Mouse (Mus musculus) erythroblast, embryonic 14.5 days (primary cell): ENCODE data around the gene Gabra6. TPM values are rescaled to one million over a fixed set of nuclear protein-coding genes. Genes with fewer than 3 reads are reported as not detected.

ENCODE experiments used
- H3K27me3 ChIP-seq: 2 replicates; pipeline ENCODE4 v1.6.1; 2012; ENCODE audit warnings: inconsistent platforms; ENCODE audit not compliant: control insufficient read depth
- H3K36me3 ChIP-seq: 2 replicates; pipeline ENCODE4 v1.6.1; 2012; ENCODE audit warnings: mild to moderate bottlenecking, inconsistent platforms; ENCODE audit not compliant: control insufficient read depth
- H3K4me1 ChIP-seq: 2 replicates; pipeline ENCODE4 v1.6.1; 2012; ENCODE audit warnings: inconsistent platforms; ENCODE audit not compliant: control insufficient read depth
- H3K4me3 ChIP-seq: replicated peaks from 2 replicates; pipeline ENCODE3; 2012; ENCODE audit warnings: moderate library complexity, mild to moderate bottlenecking, inconsistent platforms
- H3K9me3 ChIP-seq: 2 replicates; pipeline ENCODE4 v1.6.1; 2012; ENCODE audit warnings: low read length, inconsistent platforms, mixed read lengths; ENCODE audit not compliant: control insufficient read depth
- GATA1 ChIP-seq: IDR thresholded peaks from 2 replicates; pipeline ENCODE4 v1.6.1; 2012; ENCODE audit warnings: low read length, inconsistent platforms, mixed read lengths
- TAL1 ChIP-seq: IDR thresholded peaks from 3 replicates; pipeline ENCODE4 v1.6.1; 2012; ENCODE audit warnings: low read length, inconsistent platforms, mixed read lengths
- polyA plus RNA-seq: library from polyadenylated mRNA; stranded (reverse); fragments of >175 nt; gene quantifications from 2 replicates; pipeline ENCODE4 v1.2.3, GENCODE M21; 2012

Gabra6 gene
- polyA plus RNA-seq: not detected in 2 replicates

- Histone ChIP-seq H3K4me3 (no peak within 1 kb of the TSS), H3K36me3 (no peaks in the 10 kb centered on the region), H3K27me3 (no peaks in the 10 kb centered on the region), H3K4me1 (no peaks in the 10 kb centered on the region), H3K9me3 (no peaks in the 10 kb centered on the region)
- TF ChIP-seq TAL1 (no peak), GATA1 (no peak)
Observed at GRCm38 (mm10) chr11:42320882-42321281, at the start of gene Gabra6. TSS of gene Gabra6 (minus strand) at chr11:42321072.

- H3K27me3 ChIP-seq: no peaks in the 10 kb centered on the region
- no peaks in the 10 kb centered on the region for H3K4me1 ChIP-seq
- no peaks in the 10 kb centered on the region for H3K9me3 ChIP-seq
- H3K36me3 ChIP-seq: no peaks in the 10 kb centered on the region
- H3K4me3 ChIP-seq: no peak overlapping the region
- TF ChIP-seq GATA1 (no peak), TAL1 (no peak)
Observed at GRCm38 (mm10) chr11:42365544-42365943, 44.7 kb upstream of the Gabra6 start.

- H3K4me3 ChIP-seq: no peak overlapping the region
- no peaks in the 10 kb centered on the region for H3K4me1 ChIP-seq
- TF ChIP-seq GATA1: no peak
- no peak for TF ChIP-seq TAL1
- no peaks in the 10 kb centered on the region for H3K9me3 ChIP-seq
- no peaks in the 10 kb centered on the region for H3K27me3 ChIP-seq
- H3K36me3 ChIP-seq: no peaks in the 10 kb centered on the region
Observed at GRCm38 (mm10) chr11:42332121-42332520, 11.2 kb upstream of the Gabra6 start.

DNA sequence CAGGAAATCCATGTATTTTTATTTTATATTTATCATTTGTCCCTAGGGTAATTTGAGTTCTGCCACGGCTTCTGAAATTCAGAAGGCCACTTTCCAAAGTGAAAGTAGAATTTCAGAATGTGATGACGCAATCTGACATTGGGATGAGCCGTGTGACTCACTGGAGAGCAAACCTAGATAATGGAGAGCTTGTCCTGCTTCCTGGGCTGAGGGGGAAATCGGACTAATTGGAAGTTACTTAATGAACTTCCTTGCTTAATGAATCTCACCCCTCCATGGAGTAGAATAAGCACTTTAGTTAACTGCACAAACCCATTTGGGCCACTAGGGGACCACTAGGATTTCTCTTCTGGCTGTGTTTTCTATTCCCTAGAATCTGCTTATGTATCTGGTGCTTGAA is 5.4 kb upstream of the Gabra6 start:
- no peak for TF ChIP-seq GATA1
- TF ChIP-seq TAL1: no peak
- H3K4me3 ChIP-seq: no peak overlapping the region
- H3K9me3 ChIP-seq: no peaks in the 10 kb centered on the region
- H3K27me3 ChIP-seq: no peaks in the 10 kb centered on the region
- H3K36me3 ChIP-seq: no peaks in the 10 kb centered on the region
- no peaks in the 10 kb centered on the region for H3K4me1 ChIP-seq

DNA sequence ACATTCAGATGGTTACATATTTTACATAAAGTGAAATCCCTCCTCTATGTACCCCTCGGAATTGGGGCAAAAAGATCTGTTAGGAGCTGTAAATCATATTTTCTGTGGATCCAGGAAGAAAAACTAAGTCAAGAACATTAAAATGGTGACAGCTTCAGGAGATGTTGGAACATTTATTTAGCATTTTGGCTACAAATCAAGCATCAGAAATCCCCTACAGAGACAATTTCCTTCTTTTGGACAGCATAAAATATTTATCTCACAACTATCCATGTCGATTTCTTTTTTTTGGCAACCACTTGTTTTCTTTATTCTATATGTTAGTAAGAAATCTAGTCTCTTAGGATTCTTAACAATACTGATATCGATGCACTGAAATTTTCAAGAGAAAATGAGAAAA is 688 bp upstream of the Gabra6 start:
- no peak overlapping the region for H3K4me3 ChIP-seq
- no peak for TF ChIP-seq GATA1
- TF ChIP-seq TAL1: no peak
- H3K36me3 ChIP-seq: no peaks in the 10 kb centered on the region
- H3K27me3 ChIP-seq: no peaks in the 10 kb centered on the region
- no peaks in the 10 kb centered on the region for H3K4me1 ChIP-seq
- H3K9me3 ChIP-seq: no peaks in the 10 kb centered on the region

DNA sequence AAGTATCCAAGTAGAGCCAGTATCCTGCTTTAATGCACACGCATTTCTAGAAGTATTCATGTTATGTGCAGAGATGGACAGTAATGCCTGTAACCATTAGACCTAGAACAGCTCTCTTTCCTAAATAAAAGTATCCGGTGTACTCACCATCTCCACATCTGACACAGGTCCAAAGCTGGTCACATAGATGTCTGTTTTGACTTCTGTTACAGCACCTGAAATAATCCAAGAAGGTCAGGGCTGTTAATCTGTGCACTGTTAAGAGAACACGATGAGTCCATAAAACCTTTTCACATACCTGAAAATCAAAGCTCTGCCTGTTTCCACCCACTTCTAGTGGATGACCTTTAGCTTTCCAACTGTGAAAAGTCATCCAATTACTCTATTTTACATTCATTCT is 1.4 kb downstream of the Gabra6 start:
- TF ChIP-seq TAL1: no peak
- TF ChIP-seq GATA1: no peak
- H3K27me3 ChIP-seq: no peaks in the 10 kb centered on the region
- H3K4me3 ChIP-seq: no peak overlapping the region

GRCm38 (mm10) chr11:42319101-42319500 is 1.8 kb downstream of the Gabra6 start:
- no peak for TF ChIP-seq TAL1
- TF ChIP-seq GATA1: no peak

More for the DNA sequence above, 1.4 kb downstream of the Gabra6 start:
- Histone ChIP-seq H3K4me1 (no peaks in the 10 kb centered on the region), H3K36me3 (no peaks in the 10 kb centered on the region), H3K9me3 (no peaks in the 10 kb centered on the region; the same call in 1 of the 2 replicates)

DNA sequence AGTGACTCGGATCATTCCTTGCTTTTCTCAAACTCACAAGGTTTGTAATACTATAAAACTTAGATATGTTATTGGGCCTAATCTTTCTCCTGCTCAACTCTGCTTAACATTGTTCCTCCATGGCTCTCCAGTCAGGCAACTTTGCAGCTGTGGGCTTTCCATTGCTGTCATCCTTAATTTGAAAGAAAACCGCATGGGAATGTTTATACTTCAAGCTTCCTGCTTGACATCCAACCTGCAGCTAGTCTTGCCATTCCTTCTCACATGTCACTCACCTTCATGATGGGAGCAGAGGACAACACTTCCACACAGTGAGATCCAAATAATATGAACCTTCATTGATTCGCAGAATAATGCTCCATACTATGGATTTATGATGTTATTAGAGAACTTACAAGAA is 2.9 kb downstream of the Gabra6 start:
- TF ChIP-seq TAL1: no peak
- H3K9me3 ChIP-seq: no peaks in the 10 kb centered on the region; the same call in 1 of the 2 replicates
- no peaks in the 10 kb centered on the region for H3K27me3 ChIP-seq
- H3K4me3 ChIP-seq: no peak overlapping the region
- H3K36me3 ChIP-seq: no peaks in the 10 kb centered on the region
- no peaks in the 10 kb centered on the region for H3K4me1 ChIP-seq

More at GRCm38 (mm10) chr11:42319101-42319500, 1.8 kb downstream of the Gabra6 start:
- H3K9me3 ChIP-seq: no peaks in the 10 kb centered on the region; the same call in 1 of the 2 replicates
- no peak overlapping the region for H3K4me3 ChIP-seq
- no peaks in the 10 kb centered on the region for H3K27me3 ChIP-seq
- H3K4me1 ChIP-seq: no peaks in the 10 kb centered on the region
- no peaks in the 10 kb centered on the region for H3K36me3 ChIP-seq

GRCm38 (mm10) chr11:42314850-42315249 is 6.0 kb downstream of the Gabra6 start:
- TF ChIP-seq TAL1: no peak
- TF ChIP-seq GATA1: no peak

DNA sequence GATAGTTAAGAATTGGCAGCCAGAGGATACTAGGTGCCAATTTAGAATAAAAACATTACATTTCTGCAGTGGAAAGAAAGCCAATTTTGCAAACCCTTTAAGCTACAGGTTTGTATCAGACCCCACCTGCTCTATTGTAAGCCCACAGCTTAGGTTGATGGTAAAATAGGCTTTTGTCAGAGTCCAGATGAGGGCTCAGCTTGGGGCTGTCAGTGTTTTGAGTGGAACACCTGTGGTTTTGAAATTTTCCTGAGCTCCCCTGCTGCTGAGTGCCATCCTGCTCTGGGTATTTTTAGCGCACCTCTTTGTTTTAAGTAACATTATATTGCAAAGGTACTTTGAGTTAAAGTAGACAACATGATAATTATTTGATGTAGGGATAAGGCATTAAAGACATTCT is 10.0 kb downstream of the Gabra6 start:
- no peak overlapping the region for H3K4me3 ChIP-seq

More at GRCm38 (mm10) chr11:42314850-42315249, 6.0 kb downstream of the Gabra6 start:
- H3K9me3 ChIP-seq: no peaks in the 10 kb centered on the region; the same call in 1 of the 2 replicates
- no peaks in the 10 kb centered on the region for H3K27me3 ChIP-seq
- no peak overlapping the region for H3K4me3 ChIP-seq
- H3K36me3 ChIP-seq: no peaks in the 10 kb centered on the region
- H3K4me1 ChIP-seq: no peaks in the 10 kb centered on the region

More for the DNA sequence above, 10.0 kb downstream of the Gabra6 start:
- H3K36me3 ChIP-seq: no peaks in the 10 kb centered on the region
- no peaks in the 10 kb centered on the region for H3K4me1 ChIP-seq
- TF ChIP-seq GATA1 (no peak), TAL1 (no peak)
- no peaks in the 10 kb centered on the region; the same call in 1 of the 2 replicates for H3K9me3 ChIP-seq
- no peaks in the 10 kb centered on the region for H3K27me3 ChIP-seq
